Mouse (Mus musculus): ENCODE results near the gene Ifnb1. TPM values are rescaled to one million over a fixed set of nuclear protein-coding genes. Genes with fewer than 3 reads are reported as not detected.

Ifnb1 gene
- polyA plus RNA-seq, 1 experiment from 2014 or later, result not detected

DNA sequence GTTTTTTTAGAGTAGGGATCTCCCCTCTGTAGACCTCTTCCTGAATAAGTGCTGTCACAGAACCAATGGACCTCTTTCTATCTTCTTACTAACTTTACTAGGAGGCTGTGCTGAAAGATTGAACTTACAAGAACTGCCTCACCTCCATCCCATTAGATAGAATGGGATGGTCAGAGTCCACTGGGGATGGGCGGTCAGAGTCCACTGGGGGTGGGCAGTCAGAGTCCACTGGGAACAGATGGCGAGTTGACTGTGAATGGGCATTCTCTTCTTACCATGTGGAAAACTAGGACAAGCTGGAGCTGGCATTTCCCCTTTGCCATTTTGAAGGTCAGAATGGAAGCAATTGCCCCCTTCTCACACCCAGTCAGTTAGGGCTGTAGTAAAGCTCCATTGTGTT, 10.9 kb upstream of the Ifnb1 start:
- 0 out of 2 replicates have a peak, but pooled peaks cover 3% of the 10 kb centered on the region for H3K4me1 ChIP-seq (replicated peaks)
- H3K9ac ChIP-seq, result no peak overlapping the region
- WGBS, result 88% methylated on average over 2 of the region's 2 CpGs

DNA sequence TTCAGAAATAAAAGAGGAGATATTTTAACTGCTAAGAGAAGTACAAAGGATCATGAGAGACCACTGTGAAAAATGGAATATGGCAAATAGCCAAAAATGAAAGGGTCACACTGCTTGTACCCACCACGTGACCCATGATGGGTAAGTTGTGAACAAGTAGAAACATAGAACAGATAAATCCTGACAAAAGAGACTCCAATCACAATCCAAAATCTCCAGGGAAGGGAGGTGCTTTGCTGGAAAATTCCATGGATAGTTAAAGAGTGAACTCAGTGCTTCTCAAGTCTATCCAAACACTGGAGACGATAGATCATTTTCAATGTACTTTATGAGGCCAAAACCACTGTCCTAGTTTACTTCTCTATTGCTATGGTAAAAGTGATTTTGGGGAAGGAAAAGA, 8.3 kb upstream of the Ifnb1 start:
- H3K9ac ChIP-seq, result no peak overlapping the region
- no peaks in the 10 kb centered on the region for H3K27me3 ChIP-seq
- 51% methylated on average over 2 of the region's 2 CpGs for WGBS
- ATAC-seq (replicated peaks; ENCODE audit: insufficient number of reproducible peaks, insufficient read depth, low FRiP score, low read depth), result no peak
- H3K9me3 ChIP-seq (replicated peaks), result no peaks in the 10 kb centered on the region
- no peak overlapping the region for H3K4me3 ChIP-seq
- no peak overlapping the region for H3K27ac ChIP-seq
- H3K4me1 ChIP-seq (replicated peaks), result no peaks in the 10 kb centered on the region
- H3K36me3 ChIP-seq, result no peaks in the 10 kb centered on the region
- no peak overlapping the region for H3K4me2 ChIP-seq

More for the DNA sequence above, 10.9 kb upstream of the Ifnb1 start:
- no peak for ATAC-seq (replicated peaks; ENCODE audit: insufficient number of reproducible peaks, insufficient read depth, low FRiP score, low read depth)
- Histone ChIP-seq H3K36me3 (no peaks in the 10 kb centered on the region), H3K9me3 (replicated peaks) (no peaks in the 10 kb centered on the region), H3K27me3 (no peaks in the 10 kb centered on the region), H3K27ac (no peak overlapping the region), H3K4me2 (no peak overlapping the region), H3K4me3 (no peak overlapping the region)

DNA sequence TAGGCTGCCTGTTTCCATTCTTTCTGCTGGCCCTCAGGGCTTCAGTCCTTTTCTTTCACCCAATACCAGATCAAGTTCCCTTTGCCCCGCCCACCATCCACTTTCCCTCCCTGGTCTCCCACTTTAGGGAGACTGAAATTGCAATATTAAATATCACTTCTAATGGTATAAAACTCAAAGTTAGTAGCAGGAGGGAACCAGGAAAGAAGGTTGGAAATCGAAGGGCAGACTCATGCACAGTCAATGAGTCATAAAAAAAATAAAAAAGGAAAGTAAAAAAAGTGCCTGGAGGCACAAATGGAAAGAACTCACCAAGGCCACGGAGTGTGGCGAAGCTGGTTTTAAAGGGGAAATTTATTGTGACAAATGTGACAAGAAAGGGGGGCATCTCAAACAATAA, 7.7 kb upstream of the Ifnb1 start:
- no peaks in the 10 kb centered on the region for H3K9me3 ChIP-seq (replicated peaks)
- no peak overlapping the region for H3K27ac ChIP-seq
- no peak overlapping the region for H3K9ac ChIP-seq
- no peak overlapping the region for H3K4me3 ChIP-seq
- no peak overlapping the region for H3K4me2 ChIP-seq
- no peak for ATAC-seq (replicated peaks; ENCODE audit: insufficient number of reproducible peaks, insufficient read depth, low FRiP score, low read depth)
- H3K4me1 ChIP-seq (replicated peaks), result no peaks in the 10 kb centered on the region
- 61% methylated on average over 4 of the region's 4 CpGs for WGBS
- no peaks in the 10 kb centered on the region for H3K27me3 ChIP-seq
- no peaks in the 10 kb centered on the region for H3K36me3 ChIP-seq

DNA sequence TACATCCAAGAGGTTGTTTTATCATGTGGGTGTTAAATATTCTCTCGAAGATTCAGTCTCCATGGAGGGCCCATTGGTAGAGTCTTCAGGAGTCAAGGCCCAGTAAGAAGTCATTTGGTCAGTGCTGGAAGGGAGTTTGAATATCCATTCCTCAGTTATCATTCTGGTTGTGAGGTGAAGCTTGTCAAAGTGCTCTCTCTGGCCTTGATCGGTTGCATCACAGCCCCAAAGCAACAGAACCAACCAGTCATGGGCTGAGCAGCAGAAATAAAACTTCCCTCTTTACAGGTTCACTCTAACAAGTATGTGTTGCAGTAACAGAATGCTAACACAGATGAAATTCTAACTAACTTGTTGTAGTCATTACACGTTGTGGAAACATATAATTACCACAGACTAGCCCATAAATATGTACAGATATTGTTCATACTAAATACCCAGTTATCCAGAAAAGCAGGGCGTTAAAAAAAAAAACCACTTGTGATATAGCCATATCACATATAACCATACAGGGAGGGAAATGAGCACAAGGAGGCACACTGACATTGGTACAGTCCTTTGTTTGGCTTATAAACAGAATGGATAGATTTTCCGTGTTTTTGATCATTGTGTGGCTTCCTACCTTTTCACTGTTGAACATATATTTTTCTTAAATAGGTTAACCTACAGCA, 3.9 kb upstream of the Ifnb1 start:
- Histone ChIP-seq H3K27ac (no peak overlapping the region), H3K36me3 (no peaks in the 10 kb centered on the region), H3K9me3 (replicated peaks) (no peaks in the 10 kb centered on the region), H3K4me1 (replicated peaks) (no peaks in the 10 kb centered on the region), H3K4me2 (no peak overlapping the region), H3K4me3 (no peak overlapping the region), H3K27me3 (no peaks in the 10 kb centered on the region), H3K9ac (no peak overlapping the region)
- WGBS, result 66% methylated on average over 5 of the region's 5 CpGs
- ATAC-seq (replicated peaks; ENCODE audit: insufficient number of reproducible peaks, insufficient read depth, low FRiP score, low read depth), result no peak

DNA sequence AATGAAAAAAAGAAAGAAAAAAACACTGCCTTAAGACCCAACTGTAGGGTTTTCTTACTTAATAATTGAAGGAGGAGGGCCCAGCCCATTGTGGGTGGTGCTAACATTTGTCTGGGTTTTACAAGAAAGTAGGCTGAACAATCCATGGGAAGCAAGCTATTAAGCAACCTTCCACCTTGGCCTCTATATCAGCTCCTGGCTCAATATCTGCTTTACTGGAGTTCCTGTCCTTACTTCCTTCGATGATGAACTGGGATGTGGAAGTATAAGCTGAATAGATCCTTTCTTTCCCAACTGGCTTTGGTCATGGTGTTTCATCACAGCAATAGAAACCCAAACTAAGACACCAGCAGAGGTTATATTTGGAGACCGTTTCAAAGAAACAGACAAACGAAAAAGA, 2.8 kb upstream of the Ifnb1 start:
- H3K9me3 ChIP-seq (replicated peaks), result no peaks in the 10 kb centered on the region
- H3K36me3 ChIP-seq, result no peaks in the 10 kb centered on the region
- 74% methylated on average over 3 of the region's 3 CpGs for WGBS
- no peak overlapping the region for H3K27ac ChIP-seq
- H3K27me3 ChIP-seq, result no peaks in the 10 kb centered on the region
- H3K4me3 ChIP-seq, result no peak overlapping the region
- no peaks in the 10 kb centered on the region for H3K4me1 ChIP-seq (replicated peaks)
- H3K4me2 ChIP-seq, result no peak overlapping the region
- ATAC-seq (replicated peaks; ENCODE audit: insufficient number of reproducible peaks, insufficient read depth, low FRiP score, low read depth), result no peak
- no peak overlapping the region for H3K9ac ChIP-seq

DNA sequence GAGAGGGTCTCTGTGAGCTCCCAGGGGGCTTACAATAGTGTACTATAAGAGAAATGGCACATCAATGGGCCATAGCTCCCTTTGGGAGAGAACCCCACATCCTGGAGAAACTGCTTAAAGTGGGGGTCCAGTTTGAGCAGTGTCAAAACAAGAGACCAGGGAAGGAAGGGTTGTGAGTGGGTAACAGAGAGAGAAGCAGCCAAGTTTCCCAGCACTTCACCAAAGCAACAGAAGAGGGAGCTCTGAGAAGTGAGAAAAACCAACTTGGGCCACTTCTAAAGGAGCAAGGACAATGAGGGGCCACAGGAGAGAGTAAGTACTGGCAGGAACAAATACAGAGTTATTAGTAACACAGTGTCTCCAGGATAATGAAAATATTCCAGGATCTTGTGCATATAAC, 667 bp upstream of the Ifnb1 start:
- no peaks in the 10 kb centered on the region for H3K9me3 ChIP-seq (replicated peaks)
- H3K4me1 ChIP-seq (replicated peaks), result peaks cover 4% of the 10 kb centered on the region
- no peaks in the 10 kb centered on the region for H3K36me3 ChIP-seq
- no peak overlapping the region for H3K4me3 ChIP-seq
- H3K4me2 ChIP-seq, result no peak overlapping the region
- ATAC-seq (replicated peaks; ENCODE audit: insufficient number of reproducible peaks, insufficient read depth, low FRiP score, low read depth), result no peak
- H3K9ac ChIP-seq, result no peak overlapping the region
- no peak overlapping the region for H3K27ac ChIP-seq
- H3K27me3 ChIP-seq, result no peaks in the 10 kb centered on the region

DNA sequence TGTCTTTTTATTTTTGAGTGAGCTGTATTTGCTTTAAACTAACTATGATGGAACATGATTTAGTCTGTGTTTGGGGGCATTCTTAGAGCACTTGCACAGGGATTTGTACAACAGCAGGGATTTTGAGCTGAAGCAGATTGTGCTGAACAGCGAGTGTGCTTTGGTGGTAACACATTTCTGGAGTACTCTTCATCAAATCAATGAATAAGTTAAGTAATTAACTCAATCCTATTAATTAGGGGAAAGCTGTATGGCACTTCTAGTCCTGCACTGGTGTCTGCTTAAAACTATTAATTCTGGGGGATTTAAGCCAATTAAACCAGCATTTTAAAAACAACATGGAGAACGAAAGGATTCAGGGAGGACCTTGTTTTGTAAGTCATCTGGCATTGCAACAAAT, 4.6 kb downstream of the Ifnb1 start:
- no peak overlapping the region for H3K9ac ChIP-seq
- ATAC-seq (replicated peaks; ENCODE audit: insufficient number of reproducible peaks, insufficient read depth, low FRiP score, low read depth), result no peak
- peaks cover 16% of the 10 kb centered on the region for H3K4me1 ChIP-seq (replicated peaks)
- no peak overlapping the region for H3K27ac ChIP-seq
- H3K36me3 ChIP-seq, result no peaks in the 10 kb centered on the region
- H3K9me3 ChIP-seq (replicated peaks), result no peaks in the 10 kb centered on the region
- 89% methylated on average over 2 of the region's 2 CpGs for WGBS
- H3K4me2 ChIP-seq, result no peak overlapping the region
- H3K27me3 ChIP-seq, result no peaks in the 10 kb centered on the region
- H3K4me3 ChIP-seq, result no peak overlapping the region

DNA sequence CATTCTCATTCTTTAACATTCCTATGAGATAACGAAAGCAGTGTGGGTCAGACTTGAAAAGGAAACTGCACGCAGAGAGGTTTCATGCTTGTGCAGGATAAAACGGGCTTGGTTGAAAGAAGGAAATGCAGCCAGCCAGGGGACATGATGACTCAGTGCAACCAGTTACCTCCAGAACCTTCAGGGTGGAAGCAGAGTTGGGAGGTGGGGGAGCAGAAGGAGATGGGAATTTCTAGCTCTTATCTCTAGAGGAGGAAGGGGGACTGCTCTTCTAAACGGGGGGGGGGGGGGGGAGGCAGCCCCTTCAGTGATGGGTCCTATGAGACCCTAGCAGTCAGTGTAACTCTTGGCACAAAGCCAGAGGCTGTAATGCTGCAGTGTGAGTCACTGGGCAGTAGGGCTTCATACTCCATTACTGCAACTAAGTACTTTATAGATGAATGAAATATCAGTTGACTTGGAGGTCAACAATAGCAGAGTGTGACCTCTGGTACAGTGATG, 6.8 kb downstream of the Ifnb1 start:
- peak overlapping the region; percentile 55 for H3K4me2 ChIP-seq
- WGBS, result 0% methylated on average over 4 of the region's 4 CpGs
- H3K4me1 ChIP-seq (replicated peaks), result peaks cover 16% of the 10 kb centered on the region
- ATAC-seq (replicated peaks; ENCODE audit: insufficient number of reproducible peaks, insufficient read depth, low FRiP score, low read depth), result peak; percentile 83
- H3K9me3 ChIP-seq (replicated peaks), result no peaks in the 10 kb centered on the region
- H3K27ac ChIP-seq, result peak overlapping the region; percentile 79
- H3K36me3 ChIP-seq, result no peaks in the 10 kb centered on the region
- no peak overlapping the region for H3K9ac ChIP-seq
- H3K4me3 ChIP-seq, result peak overlapping the region; percentile 9
- H3K27me3 ChIP-seq, result no peaks in the 10 kb centered on the region

DNA sequence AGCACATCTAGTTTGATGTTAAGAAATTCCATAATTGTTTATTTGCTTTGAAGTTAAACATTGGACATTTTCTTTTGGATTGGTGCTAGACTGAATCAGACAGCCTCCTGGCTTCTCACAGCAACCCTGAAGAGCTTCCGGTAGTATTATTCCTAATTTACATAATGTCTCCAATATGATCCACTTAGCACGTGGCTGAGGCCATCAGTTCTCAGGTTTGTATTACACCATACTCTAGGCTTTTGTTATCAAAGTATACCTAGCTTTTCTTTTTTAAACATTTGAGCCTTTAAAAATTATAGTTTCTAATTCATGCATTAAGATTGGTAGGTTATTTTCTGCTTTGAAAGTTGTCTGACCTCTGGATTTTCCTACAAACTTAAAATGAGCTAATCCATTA, 7.3 kb downstream of the Ifnb1 start:
- Histone ChIP-seq H3K4me1 (replicated peaks) (peaks cover 16% of the 10 kb centered on the region), H3K27me3 (no peaks in the 10 kb centered on the region), H3K9me3 (replicated peaks) (no peaks in the 10 kb centered on the region), H3K4me2 (peak overlapping the region; percentile 55), H3K27ac (peak overlapping the region; percentile 79), H3K9ac (no peak overlapping the region), H3K4me3 (peak overlapping the region; percentile 9), H3K36me3 (no peaks in the 10 kb centered on the region)
- no peak for ATAC-seq (replicated peaks; ENCODE audit: insufficient number of reproducible peaks, insufficient read depth, low FRiP score, low read depth)
- WGBS, result 35% methylated on average over 2 of the region's 2 CpGs

DNA sequence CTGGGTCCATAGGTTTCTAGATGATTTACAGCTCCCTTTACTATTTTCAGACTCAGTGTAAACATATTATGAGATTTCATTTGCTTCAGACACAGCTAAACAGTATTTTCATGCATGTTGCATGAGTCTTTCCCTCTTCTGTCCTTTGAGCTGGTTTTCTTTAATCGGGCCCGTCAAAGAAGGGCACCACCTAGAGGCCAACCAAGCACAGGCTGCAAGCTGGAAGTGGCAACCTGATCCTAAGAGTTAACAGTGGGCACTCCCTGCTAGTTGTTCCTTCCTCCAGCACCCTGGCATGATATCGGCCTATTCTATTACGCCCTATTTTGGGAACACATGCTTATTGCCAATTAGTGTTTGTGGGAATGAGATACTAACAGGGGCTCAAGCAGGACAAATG, 8.2 kb downstream of the Ifnb1 start:
- H3K4me2 ChIP-seq, result no peak overlapping the region
- ATAC-seq (replicated peaks; ENCODE audit: insufficient number of reproducible peaks, insufficient read depth, low FRiP score, low read depth), result no peak
- 31% methylated on average over 4 of the region's 4 CpGs for WGBS

DNA sequence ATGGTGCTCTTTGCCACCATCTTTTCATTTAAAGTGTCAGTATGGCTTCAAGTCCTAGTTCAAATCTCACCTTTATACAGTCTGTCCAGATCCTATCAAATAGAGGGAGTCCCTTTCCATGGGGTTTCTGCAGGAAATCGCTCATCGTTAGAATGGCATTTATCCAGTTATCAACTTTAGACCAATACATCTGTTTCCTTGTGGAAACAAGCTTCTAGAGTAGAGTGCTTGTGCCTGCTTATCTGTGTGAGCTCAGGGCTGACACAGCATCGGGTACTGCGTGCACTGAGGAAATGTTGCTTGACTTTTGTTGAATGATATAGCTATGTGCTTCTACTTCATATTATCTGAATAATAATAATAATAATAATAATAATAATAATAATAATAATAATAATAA, 8.8 kb downstream of the Ifnb1 start:
- no peaks in the 10 kb centered on the region for H3K27me3 ChIP-seq
- no peak for ATAC-seq (replicated peaks; ENCODE audit: insufficient number of reproducible peaks, insufficient read depth, low FRiP score, low read depth)
- no peaks in the 10 kb centered on the region for H3K9me3 ChIP-seq (replicated peaks)
- H3K36me3 ChIP-seq, result no peaks in the 10 kb centered on the region
- peaks cover 16% of the 10 kb centered on the region for H3K4me1 ChIP-seq (replicated peaks)
- H3K4me3 ChIP-seq, result no peak overlapping the region
- no peak overlapping the region for H3K9ac ChIP-seq
- H3K4me2 ChIP-seq, result no peak overlapping the region
- 67% methylated on average over 4 of the region's 4 CpGs for whole genome bisulfite sequencing
- no peak overlapping the region for H3K27ac ChIP-seq

More for the DNA sequence above, 8.2 kb downstream of the Ifnb1 start:
- Histone ChIP-seq H3K9ac (no peak overlapping the region), H3K36me3 (no peaks in the 10 kb centered on the region), H3K4me3 (no peak overlapping the region), H3K4me1 (replicated peaks) (peaks cover 16% of the 10 kb centered on the region), H3K27me3 (no peaks in the 10 kb centered on the region), H3K9me3 (replicated peaks) (no peaks in the 10 kb centered on the region), H3K27ac (no peak overlapping the region)

DNA sequence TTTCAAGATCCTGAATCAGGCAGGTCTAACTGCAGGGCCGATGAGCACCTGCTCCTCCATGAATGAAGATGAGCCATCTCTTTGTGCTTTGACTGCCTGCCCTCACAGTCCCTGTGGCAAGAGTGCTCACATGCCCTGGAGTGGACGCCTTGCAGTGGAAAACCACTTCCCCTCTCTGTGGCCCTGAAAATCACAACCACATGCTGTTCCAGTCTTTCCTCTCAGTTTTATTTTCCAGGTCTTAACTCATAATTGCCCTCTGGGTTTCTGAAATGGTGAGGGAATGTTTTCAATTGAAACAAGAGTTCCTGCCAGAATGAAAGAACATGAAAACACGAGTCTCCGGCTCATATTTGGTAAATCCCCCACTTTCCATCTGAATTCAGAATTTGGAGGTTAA, 18.8 kb downstream of the Ifnb1 start:
- no peak for ATAC-seq (replicated peaks; ENCODE audit: insufficient number of reproducible peaks, insufficient read depth, low FRiP score, low read depth)
- Histone ChIP-seq H3K9ac (no peak overlapping the region), H3K36me3 (no peaks in the 10 kb centered on the region), H3K9me3 (replicated peaks) (no peaks in the 10 kb centered on the region), H3K4me1 (replicated peaks) (no peaks in the 10 kb centered on the region), H3K27me3 (no peaks in the 10 kb centered on the region), H3K4me3 (no peak overlapping the region), H3K27ac (no peak overlapping the region), H3K4me2 (no peak overlapping the region)
- 71% methylated on average over 4 of the region's 4 CpGs for WGBS
